Mouse (Mus musculus) E14TG2a.4 (cell line): ENCODE results near the gene Hba-x.

ENCODE experiments used
- CTCF ChIP-seq: conservative IDR thresholded peaks from 2 replicates; pipeline ENCODE4 v1.5.1; 2014; ENCODE audit warnings: low read length
- POU5F1 ChIP-seq: IDR thresholded peaks from 2 replicates; pipeline ENCODE4 v1.6.1; 2014; ENCODE audit warnings: low read length, borderline replicate concordance

- TF ChIP-seq CTCF, result no peak
- TF ChIP-seq POU5F1, result no peak
Measured at GRCm38 (mm10) chr11:32271178-32271577, 5.0 kb upstream of the Hba-x start.
